Mouse (Mus musculus) liver, postnatal 0 days (tissue): Measurements from ENCODE around the gene Ccno.

ENCODE experiments used
- CTCF ChIP-seq: sonication (generic); IDR thresholded peaks from 2 replicates; pipeline ENCODE4 v1.5.1; 2016; ENCODE audit warnings: antibody characterized with exemption, low read depth
- EP300 ChIP-seq: IDR thresholded peaks from 2 replicates; pipeline ENCODE4 v1.6.1; 2016; ENCODE audit warnings: antibody characterized with exemption, low read depth, mild to moderate bottlenecking

DNA sequence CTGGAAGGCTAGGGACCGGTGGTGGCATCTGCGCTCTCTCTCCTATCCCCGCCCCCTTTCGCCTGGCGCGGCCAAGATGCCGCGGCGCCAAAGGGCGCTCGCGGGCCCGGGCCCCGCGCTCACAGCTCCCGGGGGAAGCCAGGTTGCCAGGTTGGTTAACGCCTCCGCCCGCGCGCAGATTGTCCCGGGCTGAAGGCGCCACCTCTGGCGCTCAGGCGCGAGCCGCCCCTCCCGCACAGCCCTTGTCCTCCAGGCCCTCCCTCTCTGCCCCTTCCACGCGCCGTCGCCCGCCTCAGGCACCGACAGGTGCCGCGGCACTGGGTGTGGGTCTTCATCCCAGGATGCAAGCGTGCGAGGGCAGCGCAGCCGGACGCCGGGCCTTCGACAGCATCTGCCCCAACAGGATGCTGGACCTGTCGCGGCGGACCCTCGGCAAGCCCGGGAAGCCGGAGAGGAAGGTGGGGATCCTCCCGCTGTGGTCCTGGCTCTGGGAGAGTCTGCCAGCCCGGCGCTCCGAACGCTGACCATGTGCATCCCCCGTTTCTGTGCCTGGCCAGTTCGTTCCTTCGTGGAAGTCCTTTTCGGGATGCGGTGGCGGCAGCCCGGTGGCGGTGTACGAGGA, 6.0 kb downstream of the Ccno start, which contains the start of gene Mcidas:
- TF ChIP-seq EP300: no peak
- no peak for TF ChIP-seq CTCF
